Mouse (Mus musculus) testis, postnatal 14 days (tissue): ENCODE data around the gene Ptprg.
"Not testable (repeated sequence)": the region's sequence is repeated elsewhere in the genome, so short reads cannot be mapped to it uniquely, and the experiment has no call there.

Experiments used
- DNase-seq: peaks from one replicate; pipeline ENCODE4 v3.0.0; 2021; ENCODE audit warnings: low spot score

Ptprg gene

GRCm38 (mm10) chr14:12059149-12059548 is 505.8 kb downstream of the Ptprg start:
- DNase-seq = peak; percentile 51

DNA sequence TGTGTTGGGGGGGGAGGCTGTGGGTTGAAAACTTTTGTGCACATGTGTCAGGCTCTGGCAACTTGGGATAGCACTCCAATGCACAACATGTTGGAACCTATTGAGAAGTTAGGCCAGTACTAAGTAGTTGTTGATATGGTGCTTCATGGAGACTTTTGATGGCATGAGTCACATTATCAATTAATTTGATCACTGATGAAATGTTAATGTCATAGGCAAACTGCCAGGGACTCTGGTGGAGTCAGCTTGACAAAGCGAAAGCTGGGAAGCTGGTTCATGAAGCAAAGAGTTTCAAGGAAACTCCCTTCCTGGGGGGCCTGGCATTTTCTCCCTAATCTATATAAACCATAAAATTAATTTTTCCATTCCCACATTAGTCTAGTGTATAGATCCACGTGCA is 508.0 kb downstream of the Ptprg start:
- DNase-seq = not testable (repeated sequence)

DNA sequence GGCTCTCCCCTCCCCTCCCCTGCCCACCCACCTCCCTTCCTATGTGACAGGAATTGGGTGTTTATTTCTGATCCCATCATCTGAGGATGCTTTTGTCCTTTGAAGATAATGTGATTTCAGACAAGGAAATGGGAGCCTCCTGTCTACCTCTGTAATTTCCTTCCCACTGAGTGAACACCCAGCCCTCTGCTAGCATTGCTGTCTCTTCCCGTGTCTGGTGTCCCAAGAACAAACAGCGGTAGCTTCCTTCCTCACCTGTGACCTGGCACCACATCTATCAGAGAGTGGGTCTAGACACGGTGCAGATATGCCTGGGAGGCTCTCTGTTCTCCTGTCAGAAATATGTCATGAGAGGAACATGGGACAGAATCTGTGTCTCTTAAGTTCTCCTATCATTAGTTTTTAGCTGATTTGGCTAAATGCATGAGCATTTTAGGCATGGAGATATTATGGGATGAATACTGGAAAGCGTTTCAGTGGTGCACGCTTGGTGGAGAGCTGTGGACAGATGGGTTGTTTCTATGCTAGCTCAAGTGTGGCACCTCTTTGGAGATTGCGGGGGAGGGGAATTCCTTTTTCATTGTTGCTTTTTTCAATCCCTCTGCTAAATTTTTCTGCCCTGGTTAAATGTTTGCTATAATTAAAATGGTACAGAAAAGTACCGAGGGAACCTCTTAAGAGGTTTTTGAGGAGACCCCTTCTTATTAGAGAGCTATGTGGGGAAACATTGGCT is 509.5 kb downstream of the Ptprg start:
- no peak for DNase-seq

DNA sequence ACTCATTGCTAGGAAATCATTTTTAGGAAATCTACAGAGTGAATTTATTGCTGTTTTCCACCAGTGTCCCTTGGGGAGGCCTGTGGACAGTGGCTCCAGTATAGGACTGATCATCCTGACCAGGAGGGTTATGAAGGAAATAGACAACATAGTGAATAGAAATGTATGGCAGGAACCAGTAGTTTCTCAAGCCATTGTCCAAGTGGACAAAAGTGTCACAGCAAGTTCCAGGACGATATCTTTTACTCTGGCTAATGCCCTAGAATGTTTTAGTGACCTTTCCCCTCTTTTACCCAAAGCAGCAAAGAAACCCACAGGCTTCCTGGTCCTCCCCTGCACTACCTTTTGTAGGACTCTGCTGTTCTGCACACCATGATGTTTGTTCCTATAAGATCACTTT is 511.7 kb downstream of the Ptprg start:
- DNase-seq = no peak

- DNase-seq = no peak
Observed at GRCm38 (mm10) chr14:12065736-12066135, 512.4 kb downstream of the Ptprg start.

GRCm38 (mm10) chr14:12069707-12070106 is 516.4 kb downstream of the Ptprg start:
- no peak for DNase-seq

DNA sequence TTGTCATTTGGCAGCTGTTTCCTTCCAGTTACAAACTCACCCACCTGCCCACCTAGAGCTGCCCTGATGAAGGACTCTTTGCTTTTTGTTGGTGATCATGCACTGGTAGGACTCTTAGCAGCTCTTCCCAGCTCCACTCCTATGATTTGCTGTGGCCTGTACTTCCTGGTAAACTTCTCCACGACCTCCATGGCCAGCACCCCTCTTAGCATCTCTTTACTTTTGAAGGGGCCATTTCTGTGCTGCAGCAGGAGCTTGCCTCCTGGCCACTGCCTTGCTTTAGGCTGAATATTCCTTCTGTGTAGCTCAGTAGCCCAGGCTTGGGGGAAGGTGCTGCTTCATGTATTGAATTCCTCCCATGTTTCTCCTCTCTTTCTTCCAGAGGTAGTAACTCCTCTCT is 517.0 kb downstream of the Ptprg start:
- DNase-seq = no peak

- no peak for DNase-seq
Observed at GRCm38 (mm10) chr14:12070856-12071465, 517.6 kb downstream of the Ptprg start.

DNA sequence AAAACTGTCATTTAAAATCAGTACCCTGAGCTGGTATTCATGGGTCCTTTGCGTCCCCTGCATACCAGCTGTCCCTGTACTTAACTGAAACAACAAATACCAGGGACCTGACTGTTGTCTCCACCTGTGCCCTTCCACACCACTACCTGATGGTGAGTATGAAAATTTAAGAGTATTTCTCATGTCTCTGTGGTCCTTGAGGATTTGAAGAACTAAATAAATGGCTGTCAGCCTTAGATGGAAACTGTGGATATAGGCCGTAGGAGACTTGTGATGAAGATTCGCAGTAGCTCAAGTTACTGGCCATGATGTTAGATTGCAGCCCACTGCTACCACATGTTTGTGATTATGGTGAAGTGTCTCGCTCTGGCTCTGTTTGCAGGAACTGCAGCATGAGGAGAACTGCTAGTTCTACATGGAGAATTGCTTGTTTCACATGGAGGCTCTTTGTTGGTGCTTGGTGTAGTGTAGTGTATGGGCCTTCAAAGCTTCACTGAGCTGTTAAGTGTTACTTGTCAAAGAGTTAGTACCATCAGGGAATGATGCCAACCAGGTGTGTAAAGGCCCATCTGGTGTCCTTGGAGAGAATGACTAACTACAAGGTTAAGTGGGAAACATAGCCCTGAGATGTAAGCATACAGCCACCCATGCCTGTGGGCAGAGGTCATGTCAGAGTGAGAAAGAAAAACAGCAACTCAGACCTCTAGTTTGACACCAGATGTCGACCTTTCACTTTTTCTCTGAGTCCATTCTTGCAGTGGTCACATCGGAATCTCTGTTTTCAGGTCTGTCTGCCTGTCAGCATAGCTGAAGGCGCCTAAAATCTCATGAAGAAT is 518.9 kb downstream of the Ptprg start:
- no peak for DNase-seq

- DNase-seq = no peak
Observed at GRCm38 (mm10) chr14:12073408-12074107, 520.2 kb downstream of the Ptprg start.

DNA sequence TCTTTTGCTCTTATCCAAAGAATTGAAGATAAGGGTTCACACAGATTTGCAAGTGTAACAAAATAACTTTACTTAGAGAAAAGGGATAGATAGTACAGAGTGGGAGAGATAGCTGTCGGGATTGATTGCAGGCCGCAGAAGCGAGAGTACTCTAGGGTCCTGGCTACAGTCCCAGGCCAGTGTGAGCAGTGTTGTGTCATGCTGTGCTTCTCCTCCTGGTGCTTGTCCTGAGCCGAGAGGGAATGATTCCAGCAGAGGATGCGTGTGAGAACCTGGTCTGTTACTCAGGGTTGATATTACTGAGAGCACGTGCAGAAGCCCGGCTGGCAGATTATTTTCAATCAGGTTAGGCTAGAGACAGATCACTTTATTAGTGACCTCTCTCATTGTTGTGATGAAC is 523.9 kb downstream of the Ptprg start:
- DNase-seq = peak; percentile 44

DNA sequence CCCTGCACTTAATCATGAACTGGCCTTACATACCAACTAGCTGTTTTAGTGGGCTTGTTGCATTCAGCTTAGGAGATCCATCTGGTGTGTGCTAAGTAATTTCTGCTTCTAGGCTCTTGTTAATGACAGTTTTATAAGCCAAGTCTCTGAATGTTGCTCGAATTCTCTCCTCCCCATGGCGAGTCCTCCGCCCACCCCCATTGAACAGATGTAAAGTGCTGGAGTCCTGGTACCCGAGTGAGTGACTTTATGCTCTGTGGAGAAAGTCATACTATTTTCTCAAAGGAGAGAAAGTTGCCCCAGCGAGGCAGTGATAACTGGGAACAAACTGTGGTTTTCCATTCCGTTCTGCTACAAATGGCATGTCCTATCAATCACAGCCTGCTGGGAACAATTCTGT is 525.9 kb downstream of the Ptprg start:
- DNase-seq = no peak

DNA sequence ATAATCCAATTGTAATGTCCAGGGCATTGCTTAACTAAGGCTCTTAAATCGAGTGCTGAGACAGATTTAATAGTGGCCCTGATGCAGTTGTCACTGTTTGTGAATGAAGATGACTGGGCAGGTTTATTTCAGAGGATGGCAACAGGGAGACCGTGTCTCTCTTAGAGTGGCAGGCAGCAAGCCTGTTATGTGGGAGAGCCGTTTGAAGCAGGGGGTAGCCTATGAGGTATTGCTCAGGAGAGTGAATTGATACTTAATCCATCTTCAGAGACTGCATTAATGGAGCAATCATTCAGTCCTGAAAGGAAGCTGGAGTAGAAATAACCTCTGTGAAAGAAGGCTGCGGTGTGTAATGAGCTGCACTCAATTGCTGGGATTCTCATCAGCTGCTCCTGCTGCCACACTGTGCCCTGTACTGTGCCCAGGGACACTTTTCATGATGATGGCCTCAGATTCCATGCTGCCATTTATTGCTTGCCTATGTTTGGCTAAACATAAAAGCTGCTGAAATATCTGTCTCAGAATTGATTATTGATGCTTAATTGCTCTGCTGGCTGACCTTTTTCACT is 526.6 kb downstream of the Ptprg start:
- no peak for DNase-seq

DNA sequence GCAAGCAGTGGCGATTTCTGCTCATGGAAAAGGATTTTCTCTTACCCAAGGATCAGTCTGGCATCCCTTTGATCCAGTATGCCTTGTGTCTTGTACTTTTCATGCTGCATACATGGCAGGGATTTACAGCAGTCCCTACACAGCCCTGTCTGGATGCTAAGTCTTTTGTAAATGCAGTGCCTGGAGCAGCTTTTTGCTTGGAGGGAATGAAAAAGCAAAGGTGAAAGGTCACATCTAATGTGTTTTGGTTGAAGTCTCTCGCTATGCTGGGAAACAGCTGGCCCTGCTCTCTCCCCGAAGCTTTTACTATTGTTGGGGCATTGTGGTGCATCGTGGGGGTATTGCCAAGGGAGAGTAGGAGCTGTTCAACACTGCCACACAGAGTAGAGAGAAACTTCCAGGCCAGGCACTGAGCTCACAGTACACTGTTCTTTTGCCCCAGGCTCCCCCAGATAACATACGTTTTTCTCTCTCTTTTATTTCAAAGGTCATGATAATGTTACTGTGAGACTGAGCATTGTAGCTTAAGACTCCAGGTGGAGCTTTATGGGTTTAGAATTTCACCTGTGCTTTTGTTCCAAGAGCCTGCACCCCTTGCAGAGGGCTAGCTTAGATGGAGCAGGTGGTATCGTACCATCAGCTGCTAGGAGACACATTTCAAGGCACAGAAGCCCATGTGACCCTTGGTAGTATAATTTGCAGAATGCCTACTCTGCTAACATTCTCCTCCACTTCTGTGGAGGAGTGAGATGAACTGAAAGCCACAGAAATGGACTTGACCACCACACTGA is 529.0 kb downstream of the Ptprg start:
- DNase-seq = no peak

DNA sequence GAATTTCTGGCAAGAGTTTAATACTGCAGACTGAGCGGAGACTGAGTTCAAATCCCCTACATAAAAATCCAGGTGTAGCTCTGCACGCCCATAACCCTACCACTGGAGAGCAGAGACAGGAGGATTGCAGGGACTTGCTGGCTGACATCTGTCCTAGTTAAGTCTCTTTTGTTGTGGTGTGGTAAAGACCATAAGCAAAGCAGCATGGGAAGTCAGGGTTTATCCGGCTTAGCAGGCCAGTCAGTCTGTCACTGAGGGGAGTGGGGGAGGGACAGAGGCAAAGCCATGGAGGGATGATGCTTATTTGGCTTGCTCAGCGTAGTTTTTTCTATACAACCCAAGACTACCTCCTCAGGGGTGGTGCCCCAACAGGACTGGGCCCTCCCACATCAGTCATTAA is 530.7 kb downstream of the Ptprg start:
- DNase-seq = no peak

GRCm38 (mm10) chr14:12085078-12085477 is 531.7 kb downstream of the Ptprg start:
- DNase-seq = no peak

- DNase-seq = no peak
Observed at GRCm38 (mm10) chr14:12086167-12086566, 532.8 kb downstream of the Ptprg start.

GRCm38 (mm10) chr14:12089954-12090353 is 536.6 kb downstream of the Ptprg start:
- no peak for DNase-seq

- DNase-seq = no peak
Observed at GRCm38 (mm10) chr14:12091730-12092129, 538.4 kb downstream of the Ptprg start.

DNA sequence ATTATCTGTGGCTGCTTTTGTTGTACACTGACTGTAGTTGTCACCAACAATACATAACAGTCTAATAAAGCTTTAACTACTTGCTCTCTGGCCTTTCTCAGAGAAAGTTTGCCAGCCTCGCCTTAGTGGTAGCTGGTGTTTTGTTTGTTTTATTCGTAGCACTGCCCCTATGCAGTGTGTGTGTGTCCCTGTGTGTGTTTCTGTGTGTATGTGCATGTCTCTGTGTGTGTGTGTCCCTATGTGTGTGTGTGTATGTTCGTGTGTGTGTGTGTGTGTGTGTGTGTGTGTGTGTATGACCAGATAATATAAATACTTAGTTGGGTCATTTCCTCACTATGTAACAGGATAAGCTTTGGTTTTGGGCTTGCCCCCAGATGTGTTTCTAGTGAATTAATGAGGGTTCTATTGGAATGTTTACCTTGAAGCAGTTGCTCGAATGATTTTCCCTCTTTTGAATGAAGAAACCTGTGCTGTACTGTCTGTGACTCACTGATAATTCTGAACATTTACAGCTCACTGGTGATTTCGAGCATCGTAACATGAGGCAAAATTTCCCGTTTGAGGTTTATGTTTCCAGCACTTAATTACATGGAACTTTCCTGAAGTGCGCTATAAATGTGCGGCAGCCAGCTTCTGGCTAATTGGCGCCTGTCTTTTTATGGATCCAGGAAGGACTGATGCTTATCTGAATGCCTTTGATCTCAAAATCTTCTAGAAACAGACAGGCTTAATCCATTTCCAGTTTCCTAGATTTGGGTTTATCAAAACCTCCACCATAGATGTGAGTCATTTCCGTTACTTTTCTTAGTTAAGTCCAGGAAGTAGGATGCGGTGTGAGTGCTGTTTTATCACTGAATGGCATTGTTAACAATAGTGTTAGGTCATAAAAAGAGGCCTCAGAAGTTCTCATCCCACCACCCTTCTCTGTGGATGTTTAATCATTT is 546.3 kb downstream of the Ptprg start:
- DNase-seq = no peak
